In the genomic region with DNA sequence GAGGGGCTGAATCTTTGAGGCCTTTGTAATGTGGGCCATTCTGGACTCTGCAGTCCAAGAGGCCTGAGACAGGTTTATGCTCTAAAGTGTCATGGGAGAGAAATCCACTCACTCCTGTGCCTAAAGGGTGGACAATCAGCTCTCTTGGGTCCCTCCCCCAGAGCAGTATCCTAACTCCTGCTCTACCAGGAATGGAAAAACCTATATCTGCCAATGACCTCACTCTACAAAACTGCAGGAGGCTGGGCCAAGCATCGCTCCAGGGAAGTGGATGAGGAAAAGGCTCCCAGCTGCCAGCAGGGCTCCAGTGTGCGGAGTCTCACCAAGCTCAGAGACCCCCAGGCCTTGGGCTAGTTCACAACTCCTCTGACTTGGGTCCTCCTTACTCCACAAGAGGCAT, we compare ENCODE assay signal across 8 mouse cellular contexts.
DNase-seq lines count a peak whose midpoint lies in the region; ATAC-seq lines count a peak whose summit lies in the region.

No protein-coding gene starts in this region.

- no peak overlapping the region for H3K4me3 ChIP-seq in neural tube, embryonic 13.5 days
- H3K4me3 ChIP-seq in heart, embryonic 12.5 days, result no peak overlapping the region
- H3K4me3 ChIP-seq in limb, embryonic 12.5 days (replicated peaks), result no peak overlapping the region
- H3K4me3 ChIP-seq in stomach, embryonic 16.5 days (replicated peaks; ENCODE audit: low read length), result no peak overlapping the region

- H3K27me3 ChIP-seq in neural tube, embryonic 13.5 days, result no peaks in the 10 kb centered on the region
- H3K27me3 ChIP-seq in heart, embryonic 12.5 days (replicated peaks), result no peaks in the 10 kb centered on the region
- no peaks in the 10 kb centered on the region for H3K27me3 ChIP-seq in limb, embryonic 12.5 days
- H3K27me3 ChIP-seq in stomach, embryonic 16.5 days (ENCODE audit: control insufficient read depth, insufficient read depth, low read length), result no peaks in the 10 kb centered on the region

- H3K9me3 ChIP-seq in neural tube, embryonic 13.5 days, result no peaks in the 10 kb centered on the region
- no peaks in the 10 kb centered on the region for H3K9me3 ChIP-seq in heart, embryonic 12.5 days (replicated peaks)
- no peaks in the 10 kb centered on the region for H3K9me3 ChIP-seq in limb, embryonic 12.5 days
- H3K9me3 ChIP-seq in stomach, embryonic 16.5 days (replicated peaks; ENCODE audit: control insufficient read depth, low read length), result no peaks in the 10 kb centered on the region

- 0 out of 2 replicates have a peak overlapping the region, but pooled peaks have one; percentile 33 for H3K27ac ChIP-seq in neural tube, embryonic 13.5 days (replicated peaks)
- H3K27ac ChIP-seq in heart, embryonic 12.5 days (ENCODE audit: poor library complexity, severe bottlenecking), result peak overlapping the region; percentile 100
- peak overlapping the region; percentile 75 for H3K27ac ChIP-seq in limb, embryonic 12.5 days
- peak overlapping the region; percentile 74 for H3K27ac ChIP-seq in stomach, embryonic 16.5 days (ENCODE audit: low read length)

- ATAC-seq in neural tube, embryonic 13.5 days (ENCODE audit: low read depth), result no peak
- peak; percentile 88 for ATAC-seq in heart, embryonic 12.5 days (ENCODE audit: insufficient number of reproducible peaks, low FRiP score)
- 0 out of 2 replicates have a peak, but pooled peaks have one; percentile 34 for ATAC-seq in limb, embryonic 12.5 days (ENCODE audit: insufficient number of reproducible peaks, insufficient read depth, low FRiP score, low TSS enrichment, low read depth)
- peak; percentile 76 for ATAC-seq in stomach, embryonic 16.5 days (ENCODE audit: insufficient read depth, low FRiP score)
- ATAC-seq in inflammation-experienced regulatory T-cells, adult 6 months, result no peak

- H3K4me2 ChIP-seq in neural tube, embryonic 13.5 days, result no peak overlapping the region
- 0 out of 2 replicates have a peak overlapping the region, but pooled peaks have one; percentile 18 for H3K4me2 ChIP-seq in heart, embryonic 12.5 days
- 0 out of 2 replicates have a peak overlapping the region, but pooled peaks have one; percentile 4 for H3K4me2 ChIP-seq in limb, embryonic 12.5 days
- H3K4me2 ChIP-seq in stomach, embryonic 16.5 days (ENCODE audit: low read depth, low read length), result no peak overlapping the region

- WGBS in neural tube, embryonic 13.5 days, result 64% methylated on average over 2 of the region's 2 CpGs
- 8% methylated on average over 2 of the region's 2 CpGs for WGBS in heart, embryonic 12.5 days
- 34% methylated on average over 2 of the region's 2 CpGs for WGBS in limb, embryonic 12.5 days
- 15% methylated on average over 2 of the region's 2 CpGs for WGBS in stomach, embryonic 16.5 days

- no peak overlapping the region for H3K9ac ChIP-seq in neural tube, embryonic 13.5 days
- peak overlapping the region; percentile 70; the same call in 1 of the 2 replicates for H3K9ac ChIP-seq in heart, embryonic 12.5 days
- H3K9ac ChIP-seq in limb, embryonic 12.5 days (replicated peaks), result no peak overlapping the region
- H3K9ac ChIP-seq in stomach, embryonic 16.5 days (ENCODE audit: low read length), result peak overlapping the region; percentile 8

- peaks cover 29% of the 10 kb centered on the region for H3K4me1 ChIP-seq in neural tube, embryonic 13.5 days (replicated peaks)
- H3K4me1 ChIP-seq in heart, embryonic 12.5 days (replicated peaks), result peaks cover 73% of the 10 kb centered on the region
- H3K4me1 ChIP-seq in limb, embryonic 12.5 days (replicated peaks), result peaks cover 63% of the 10 kb centered on the region
- peaks cover 64% of the 10 kb centered on the region for H3K4me1 ChIP-seq in stomach, embryonic 16.5 days (ENCODE audit: control insufficient read depth, insufficient read depth, low read length)

- H3K36me3 ChIP-seq in neural tube, embryonic 13.5 days, result no peaks in the 10 kb centered on the region
- H3K36me3 ChIP-seq in heart, embryonic 12.5 days, result no peaks in the 10 kb centered on the region
- H3K36me3 ChIP-seq in limb, embryonic 12.5 days, result no peaks in the 10 kb centered on the region
- H3K36me3 ChIP-seq in stomach, embryonic 16.5 days (ENCODE audit: control insufficient read depth, insufficient read depth, low read length), result no peaks in the 10 kb centered on the region

- no peak for DNase-seq in neural tube, embryonic 10.5 days (ENCODE audit: extremely low spot score, low spot score)
- DNase-seq in left cerebral cortex, adult 8-10 months (ENCODE audit: low spot score in 2 of 2), result no peak
- no peak for DNase-seq in ovary, adult 18-20 months (ENCODE audit: low spot score)

Comparison
In these comparisons a context has a peak if more than half of its experiments do, and no peak if none do; other contexts are left out.
1. ATAC-seq: peak in heart, embryonic 12.5 days (single experiment), limb, embryonic 12.5 days (single experiment) and stomach, embryonic 16.5 days (single experiment); none in neural tube, embryonic 13.5 days (single experiment) and inflammation-experienced regulatory T-cells, adult 6 months (single experiment).
2. H3K27ac ChIP-seq: peak in every context shown above with its lines; median percentile 100 in heart, embryonic 12.5 days; 75 in limb, embryonic 12.5 days; 74 in stomach, embryonic 16.5 days; 33 in neural tube, embryonic 13.5 days.
3. H3K4me2 ChIP-seq: peak in heart, embryonic 12.5 days (single experiment) and limb, embryonic 12.5 days (single experiment); none in neural tube, embryonic 13.5 days (single experiment) and stomach, embryonic 16.5 days (single experiment).
4. H3K9ac ChIP-seq: peak in heart, embryonic 12.5 days (single experiment) and stomach, embryonic 16.5 days (single experiment); none in neural tube, embryonic 13.5 days (single experiment) and limb, embryonic 12.5 days (single experiment).